Comparison of ENCODE assay signal across 10 mouse cellular contexts in the genomic region with DNA sequence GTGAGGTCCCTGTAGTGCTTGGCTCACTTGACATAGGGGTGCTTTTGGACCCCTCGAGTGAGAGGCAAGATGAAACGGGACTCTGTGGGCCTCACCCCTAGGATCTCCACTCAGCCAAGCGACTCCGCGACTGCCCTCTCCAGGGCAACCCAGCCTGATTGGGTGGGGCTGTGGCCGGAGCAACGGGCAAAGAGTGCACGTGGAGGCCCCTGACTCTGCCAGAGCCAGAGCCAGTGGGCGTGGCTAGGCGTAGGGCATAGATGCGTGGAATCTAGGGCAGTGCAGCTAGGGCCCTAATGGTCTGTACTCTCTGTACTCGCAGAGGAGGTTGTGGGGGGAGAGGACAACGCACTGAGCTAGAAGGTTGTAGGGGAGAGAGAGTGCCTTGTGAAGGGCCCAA. TPM values are rescaled to one million over a fixed set of nuclear protein-coding genes. Genes with fewer than 3 reads are reported as not detected.
DNase-seq lines count a peak whose midpoint lies in the region; ATAC-seq and TF ChIP-seq lines count a peak whose summit lies in the region.
"Had no signal": no experiment of that assay in that cellular context is flagged by ENCODE, and none has a peak within 500 bp of the region (broad histone marks: within the 10 kb centered on the region; RNA-seq: fewer than 3 reads in every experiment).

Gene Lrrc71, minus strand, starts transcription at position 195 of the 400 bp plus-strand sequence.

- TF ChIP-seq CTCF in kidney, postnatal 0 days (IDR thresholded peaks at IDR 0.05; ENCODE audit: low read depth), result no peak
- no peak for TF ChIP-seq CTCF in testis, adult 2 months (IDR thresholded peaks at IDR 0.05; ENCODE audit: control insufficient read depth, insufficient read depth, insufficient replicate concordance, low read depth, low read length)

- peaks cover 24% of the 10 kb centered on the region for H3K27me3 ChIP-seq in heart, embryonic 12.5 days (replicated peaks)
- no peaks in the 10 kb centered on the region for H3K27me3 ChIP-seq in kidney, postnatal 0 days (ENCODE audit: insufficient read depth, low read length)
- H3K27me3 ChIP-seq in testis, adult 2 months (ENCODE audit: control insufficient read depth, insufficient read depth, low read length), result no peaks in the 10 kb centered on the region

- H3K9ac ChIP-seq in heart, embryonic 12.5 days, result peak within 1 kb of the TSS; percentile 45; the same call in 1 of the 2 replicates
- H3K9ac ChIP-seq in kidney, postnatal 0 days (ENCODE audit: low read depth, low read length), result 0 out of 2 replicates have a peak within 1 kb of the TSS, but pooled peaks have one; percentile 18
- H3K9ac ChIP-seq: forebrain, embryonic 13.5 days had no signal

- H3K4me3 ChIP-seq in heart, embryonic 12.5 days, result no peak within 1 kb of the TSS
- no peak within 1 kb of the TSS for H3K4me3 ChIP-seq in kidney, postnatal 0 days (replicated peaks; ENCODE audit: low read depth, low read length)
- H3K4me3 ChIP-seq in testis, adult 2 months (ENCODE audit: control insufficient read depth, low read depth, low read length), result peak within 1 kb of the TSS; percentile 88
- H3K4me3 ChIP-seq: forebrain, embryonic 13.5 days had no signal

- intact Hi-C loops in heart, postnatal 14 days (cut with DNase I), result no loop called here

- ATAC-seq in heart, embryonic 12.5 days (ENCODE audit: insufficient number of reproducible peaks, low FRiP score), result no peak
- ATAC-seq in kidney, postnatal 0 days (replicated peaks; ENCODE audit: low FRiP score, low read depth), result peak; percentile 56
- ATAC-seq: forebrain, embryonic 13.5 days had no signal

- no peak within 1 kb of the TSS for H3K4me2 ChIP-seq in heart, embryonic 12.5 days
- H3K4me2 ChIP-seq in kidney, postnatal 0 days (ENCODE audit: low read length), result no peak within 1 kb of the TSS
- H3K4me2 ChIP-seq: forebrain, embryonic 13.5 days; heart, embryonic 11.5 days had no signal

- no peak for DNase-seq in heart, postnatal 14 days
- peak; percentile 46 for DNase-seq in ovary, postnatal 36 days (ENCODE audit: low spot score)
- DNase-seq in ovary, postnatal 14 days (ENCODE audit: low spot score), result no peak
- DNase-seq in kidney, postnatal 0 days (ENCODE audit: low spot score), result no peak
- DNase-seq in cerebellum, adult 9-10 months, result no peak
- DNase-seq in T-cell, adult 2 months (ENCODE audit: low spot score), result no peak

- peak; percentile 81 for TF ChIP-seq POLR2A in testis, adult 2 months (IDR thresholded peaks at IDR 0.05; ENCODE audit: control insufficient read depth, low read depth, low read length)

- no peak within 1 kb of the TSS for H3K27ac ChIP-seq in heart, embryonic 12.5 days (ENCODE audit: poor library complexity, severe bottlenecking)
- H3K27ac ChIP-seq in kidney, postnatal 0 days, result no peak within 1 kb of the TSS
- H3K27ac ChIP-seq in testis, adult 2 months (ENCODE audit: control insufficient read depth, insufficient read depth, low read depth, low read length), result peak within 1 kb of the TSS; percentile 82
- H3K27ac ChIP-seq: forebrain, embryonic 13.5 days had no signal

- H3K4me1 ChIP-seq in heart, embryonic 12.5 days (replicated peaks), result peaks cover 15% of the 10 kb centered on the region
- H3K4me1 ChIP-seq in kidney, postnatal 0 days (replicated peaks; ENCODE audit: insufficient read depth, low read length), result peaks cover 8% of the 10 kb centered on the region; the same call in 1 of the 2 replicates
- peaks cover 17% of the 10 kb centered on the region for H3K4me1 ChIP-seq in testis, adult 2 months (ENCODE audit: control insufficient read depth, insufficient read depth, low read length)

- WGBS in heart, embryonic 12.5 days, result 46% methylated on average over 13 of the region's 13 CpGs
- WGBS in kidney, postnatal 0 days, result 31% methylated on average over 13 of the region's 13 CpGs

- H3K9me3 ChIP-seq in heart, embryonic 12.5 days (replicated peaks), result no peaks in the 10 kb centered on the region
- no peaks in the 10 kb centered on the region for H3K9me3 ChIP-seq in kidney, postnatal 0 days (replicated peaks; ENCODE audit: low read length)
- H3K9me3 ChIP-seq: forebrain, embryonic 13.5 days had no signal

- H3K36me3 ChIP-seq in heart, embryonic 12.5 days, result peaks cover 38% of the 10 kb centered on the region
- peaks cover 26% of the 10 kb centered on the region for H3K36me3 ChIP-seq in kidney, postnatal 0 days (ENCODE audit: insufficient read depth, low read length)
- H3K36me3 ChIP-seq in testis, adult 2 months (ENCODE audit: control insufficient read depth, insufficient read depth, low read length), result no peaks in the 10 kb centered on the region; the same call in 1 of the 2 replicates

RNA-seq across cellular contexts. Expression of gene Lrrc71, which starts in this region (rescaled TPM):
- 0.30 and 0.46 TPM in 2 replicates for polyA plus RNA-seq in heart, embryonic 12.5 days (2016; fragmentation: Nextera tagmentation; extraction: Ambion mirVana)
- total RNA-seq in heart, postnatal 14 days (2021), result under 1 TPM; 0.44 to 0.48 TPM
- 0.37 and 0.45 TPM in 2 replicates for polyA plus RNA-seq in kidney, postnatal 0 days (2015; fragmentation: Nextera tagmentation; extraction: Ambion mirVana)
- polyA plus RNA-seq in testis, adult 2 months (2012; rRNA removed), result 135 and 136 TPM in 2 replicates

Comparison
In these comparisons a context has a peak if more than half of its experiments do, and no peak if none do; other contexts are left out.
1. RNA of gene Lrrc71 (polyA plus RNA-seq): 135 to 136 TPM in testis, adult 2 months; 0.30 to 0.46 TPM in heart, embryonic 12.5 days and 0.37 to 0.45 TPM in kidney, postnatal 0 days; every median in the first group is over 10 times any median in the second.
2. Peak in ATAC-seq and H3K9ac ChIP-seq in kidney, postnatal 0 days; RNA of the gene not detected or under 1 TPM.